Mouse (Mus musculus): ENCODE data around the gene Tmtc1.

DNA sequence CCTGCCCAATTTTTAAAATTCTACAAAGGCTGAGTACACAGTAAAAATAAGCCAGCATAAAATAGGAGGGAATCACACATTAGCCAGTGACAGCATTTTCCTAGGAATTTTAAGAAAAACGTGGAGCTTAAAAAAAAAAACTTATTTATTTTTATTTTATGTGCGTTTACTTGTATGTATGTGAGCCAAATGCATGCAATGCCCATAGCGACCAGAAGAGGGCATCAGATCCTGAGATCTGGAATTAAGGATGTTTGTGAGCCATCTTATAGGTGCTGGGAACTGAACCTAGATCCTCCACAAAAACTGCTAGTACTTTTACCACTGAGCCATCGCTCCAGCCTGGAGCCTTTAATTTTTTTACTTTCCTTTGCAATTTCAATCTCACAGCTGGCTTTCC is 11.3 kb upstream of the Tmtc1 start:
- TF ChIP-seq POLR2A (IDR thresholded peaks at IDR 0.05; ENCODE audit: insufficient read length, low read depth) = no peak
- TF ChIP-seq E2F4 (IDR thresholded peaks at IDR 0.05; ENCODE audit: insufficient read depth) = no peak

Measured in myocyte (in vitro differentiated cells).